Mouse (Mus musculus) cerebellum, adult 2 months (tissue): ENCODE measurements around the gene Bcar1.

Experiments
- CTCF ChIP-seq: fragments of 200-500 bp; IDR thresholded peaks from 2 replicates; pipeline ENCODE4 v1.5.1; 2011; ENCODE audit warnings: low read depth, mild to moderate bottlenecking, control low read depth, low read length, moderate library complexity, borderline replicate concordance; ENCODE audit not compliant: insufficient read depth
- POLR2A ChIP-seq: fragments of 200-500 bp; IDR thresholded peaks from 2 replicates; pipeline ENCODE4 v1.6.1; 2011; ENCODE audit warnings: low read length, control low read depth, borderline replicate concordance; ENCODE audit not compliant: insufficient read depth

GRCm38 (mm10) chr8:111788497-111788896 is 44.9 kb upstream of the Bcar1 start:
- TF ChIP-seq POLR2A, result no peak
- TF ChIP-seq CTCF, result no peak
